Mouse (Mus musculus) inflammation-experienced regulatory T-cells, adult 16 weeks (primary cell): ENCODE data around the gene Aldh16a1. TPM values are rescaled to one million over a fixed set of nuclear protein-coding genes. Genes with fewer than 3 reads are reported as not detected.

ENCODE experiments used
- polyA plus RNA-seq: library from polyadenylated mRNA; unstranded; fragments of 100-300 nt; shearing (Covaris generic); gene quantifications from one replicate; pipeline ENCODE4 v1.2.1, GENCODE M21; 2017

The Aldh16a1 gene
- polyA plus RNA-seq: 70.8 TPM

DNA sequence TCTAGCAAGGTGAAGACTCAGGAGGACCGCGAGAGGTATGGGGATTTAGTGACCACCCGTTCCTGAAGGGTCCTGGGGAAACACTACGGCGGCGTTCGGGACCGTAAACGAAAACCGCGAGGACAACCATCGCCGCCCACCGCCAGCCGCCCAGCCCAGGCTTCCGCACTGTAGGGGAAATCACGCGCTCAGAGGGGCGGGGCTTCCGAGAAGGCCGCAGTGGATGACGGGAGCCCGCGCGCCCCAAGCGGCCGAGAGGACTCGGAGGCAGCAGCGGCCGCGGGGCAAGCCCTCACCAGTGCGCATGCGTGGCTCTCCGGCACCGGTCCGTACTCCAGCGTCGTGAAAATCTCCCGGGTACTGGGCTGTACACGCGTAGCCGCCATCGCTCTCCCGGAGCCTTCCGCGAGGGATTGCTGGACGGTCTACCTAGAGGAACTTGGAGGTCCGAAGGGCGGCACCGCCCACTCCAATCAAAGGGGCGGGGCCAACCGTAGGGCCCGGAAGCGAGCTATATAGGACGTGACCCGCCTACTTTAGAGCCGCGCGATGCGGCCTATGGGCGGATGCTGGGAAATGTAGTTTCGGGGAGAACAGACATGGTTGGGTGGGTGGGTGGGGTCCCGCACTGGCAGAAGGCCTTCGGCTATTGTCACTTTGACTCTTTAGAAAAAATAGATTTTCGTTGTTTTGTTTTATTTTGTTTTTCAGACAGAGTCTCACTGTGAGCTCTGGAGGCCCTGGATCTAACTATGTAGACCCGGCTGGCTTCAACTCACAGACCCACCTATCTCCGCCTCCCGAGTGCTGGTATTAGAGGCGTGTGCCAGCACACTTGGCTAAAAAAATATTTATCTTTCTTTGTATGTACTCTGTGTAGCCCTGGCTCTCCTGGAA, at the start of gene Aldh16a1, which contains the start of gene Pih1d1:
Gene Aldh16a1 (minus strand): TSS at position 489 of the 897 bp plus-strand sequence.
Gene Pih1d1 (plus strand): TSS at position 208 of the 897 bp plus-strand sequence.

DNA sequence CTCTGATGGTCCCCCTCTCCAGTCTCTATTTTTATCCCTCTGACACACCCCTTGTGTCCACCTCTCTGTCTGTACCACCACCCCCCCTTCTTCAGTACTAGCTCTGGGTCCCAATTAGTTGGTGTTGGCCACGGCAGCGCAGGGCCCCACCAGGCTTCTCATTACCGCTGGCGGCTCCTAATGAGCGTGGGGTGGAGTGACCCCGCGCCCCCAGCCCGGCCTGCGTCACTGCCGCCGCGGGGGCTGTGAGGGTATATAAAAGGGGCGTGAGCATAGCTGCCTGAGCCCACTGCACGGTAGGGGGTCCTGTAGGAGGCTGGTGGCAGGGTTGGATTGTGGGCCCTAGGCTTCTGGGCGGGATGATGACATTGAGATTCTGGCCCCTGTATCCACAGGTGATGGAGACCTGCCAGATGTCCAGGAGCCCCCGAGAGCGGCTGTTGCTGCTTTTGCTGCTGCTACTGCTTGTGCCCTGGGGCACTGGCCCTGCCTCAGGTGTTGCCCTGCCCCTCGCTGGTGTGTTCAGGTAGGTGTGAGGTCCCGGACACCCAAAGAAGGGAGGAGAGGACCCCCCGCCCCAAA, 26.6 kb upstream of the Aldh16a1 start, which contains the start of gene Pth2:
Gene Pth2 (plus strand): TSS at position 100 of the 582 bp plus-strand sequence.

DNA sequence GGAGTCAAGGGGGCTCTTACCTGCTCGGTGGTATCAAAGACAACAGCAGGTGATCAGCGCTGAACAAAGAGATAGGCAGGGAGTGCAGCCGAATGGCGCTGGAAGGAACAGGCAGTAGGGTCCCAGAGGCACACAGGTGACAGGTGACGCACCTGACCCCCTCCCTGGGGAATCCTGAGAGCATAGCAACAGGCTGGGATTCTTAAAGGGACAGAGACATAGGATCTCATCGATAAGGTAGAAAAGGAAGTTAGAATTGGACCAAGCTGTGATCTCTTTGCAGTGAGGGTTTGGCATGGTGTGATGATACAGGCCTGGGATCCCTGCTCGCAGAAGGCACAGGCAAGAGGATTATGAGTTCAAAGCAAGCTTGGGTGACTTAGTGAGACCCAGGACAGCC, 25.1 kb upstream of the Aldh16a1 start, which contains the start of gene Gfy:
Gene Gfy (minus strand): TSS at position 101 of the 400 bp plus-strand sequence.

DNA sequence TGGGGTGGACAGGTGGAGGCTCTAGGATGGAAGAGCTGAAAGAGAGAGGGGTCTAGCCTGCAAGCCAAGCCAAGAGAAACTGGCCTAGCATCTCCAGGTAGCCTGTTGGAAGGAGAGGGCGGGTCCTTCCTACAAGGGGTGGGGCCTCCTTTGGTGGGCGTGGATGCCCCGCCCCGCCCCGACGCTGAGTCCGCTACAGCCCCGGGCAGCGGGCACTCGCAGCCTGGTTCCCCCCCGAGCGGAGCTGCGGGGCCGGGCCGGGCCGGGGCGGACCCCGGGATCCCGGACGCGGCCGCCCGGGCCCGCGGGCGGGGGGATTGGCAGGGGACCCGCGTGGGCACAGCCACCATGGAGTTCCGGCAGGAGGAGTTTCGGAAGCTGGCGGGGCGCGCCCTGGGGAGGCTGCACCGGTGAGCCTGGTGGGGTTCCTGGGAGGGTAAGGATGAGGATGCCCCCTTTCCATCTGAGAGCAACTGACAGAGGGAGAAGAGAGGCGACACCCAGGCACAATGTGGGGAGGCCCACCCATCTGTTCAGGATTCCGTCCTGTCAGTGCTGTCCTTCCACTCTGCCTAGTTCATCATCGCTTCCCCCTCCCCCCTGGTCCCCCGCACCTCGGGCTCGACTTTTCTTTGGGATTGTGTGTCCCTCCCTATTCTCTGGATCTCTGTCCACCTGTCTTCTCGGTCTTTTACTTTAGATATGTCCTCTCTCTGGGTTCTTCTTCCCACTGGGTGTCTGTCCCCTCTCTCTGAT, 9.5 kb upstream of the Aldh16a1 start, which contains the start of gene Slc17a7:
Gene Slc17a7 (plus strand): TSS at position 215 of the 756 bp plus-strand sequence.

DNA sequence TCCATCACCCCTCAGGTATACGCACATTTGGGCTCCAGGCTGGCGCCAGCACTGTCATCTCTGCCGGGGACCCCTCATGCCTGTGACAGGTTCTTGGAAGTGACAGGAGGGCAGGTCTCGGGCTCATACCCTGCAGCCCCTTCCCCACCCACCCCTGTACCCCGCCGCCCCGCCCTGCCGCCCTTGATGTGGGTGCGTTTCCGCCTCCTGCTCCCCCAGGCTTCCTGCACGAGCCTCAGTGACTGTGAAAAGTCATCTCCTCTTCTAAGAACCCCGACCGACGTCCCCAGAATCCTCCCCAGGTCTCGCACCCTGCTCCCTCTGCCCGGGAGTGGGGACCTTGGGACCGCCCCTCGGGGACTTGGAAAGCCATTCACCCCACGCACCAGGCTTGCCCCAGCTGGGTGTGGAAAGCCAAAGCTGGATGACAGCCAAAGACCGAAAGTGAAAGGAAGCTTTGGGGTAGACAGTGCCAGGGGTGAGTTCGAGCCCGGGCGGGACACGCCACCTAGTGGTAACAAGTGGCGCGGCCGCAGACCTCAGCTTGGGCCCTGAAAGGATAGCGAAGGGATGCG, 18.3 kb downstream of the Aldh16a1 start, which contains the start of the genes Gm45713 and Flt3l:
Gene Gm45713 (minus strand): TSS at position 239 of the 575 bp plus-strand sequence.
Gene Flt3l (minus strand): TSS at position 440 of the 575 bp plus-strand sequence.

DNA sequence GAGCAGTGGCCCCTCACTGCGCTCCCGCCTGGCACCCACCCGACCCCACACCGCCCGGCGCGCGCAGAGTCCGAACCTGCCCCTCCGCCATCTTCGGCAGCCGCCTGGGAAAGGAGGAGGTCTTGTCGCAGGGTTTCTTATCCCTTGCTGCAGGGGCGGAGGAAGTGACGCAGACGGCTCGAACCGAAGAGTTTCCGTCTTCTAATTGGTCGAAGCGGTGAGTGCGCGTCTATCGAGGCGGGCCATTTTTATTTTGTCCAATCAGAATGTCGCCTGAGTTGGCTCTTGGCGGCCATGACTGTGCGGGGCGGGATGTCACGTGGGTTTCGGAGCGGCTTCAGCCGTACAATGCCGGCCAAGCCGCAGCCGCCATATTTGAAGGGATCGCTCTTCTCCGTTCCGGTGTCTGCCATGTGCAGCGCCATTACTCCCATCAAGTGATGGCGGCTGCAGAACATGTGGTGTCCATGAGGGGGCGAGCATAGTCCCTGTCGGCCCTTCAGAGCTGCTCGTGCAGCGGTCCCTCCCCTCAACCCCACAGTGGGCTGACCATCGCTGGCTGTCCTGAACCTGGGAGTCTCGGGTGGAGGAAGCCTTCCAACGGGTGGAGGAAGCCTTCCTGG, 25.6 kb downstream of the Aldh16a1 start, which contains the start of gene Rpl13a:
Gene Rpl13a (minus strand): TSS at position 138 of the 623 bp plus-strand sequence.

DNA sequence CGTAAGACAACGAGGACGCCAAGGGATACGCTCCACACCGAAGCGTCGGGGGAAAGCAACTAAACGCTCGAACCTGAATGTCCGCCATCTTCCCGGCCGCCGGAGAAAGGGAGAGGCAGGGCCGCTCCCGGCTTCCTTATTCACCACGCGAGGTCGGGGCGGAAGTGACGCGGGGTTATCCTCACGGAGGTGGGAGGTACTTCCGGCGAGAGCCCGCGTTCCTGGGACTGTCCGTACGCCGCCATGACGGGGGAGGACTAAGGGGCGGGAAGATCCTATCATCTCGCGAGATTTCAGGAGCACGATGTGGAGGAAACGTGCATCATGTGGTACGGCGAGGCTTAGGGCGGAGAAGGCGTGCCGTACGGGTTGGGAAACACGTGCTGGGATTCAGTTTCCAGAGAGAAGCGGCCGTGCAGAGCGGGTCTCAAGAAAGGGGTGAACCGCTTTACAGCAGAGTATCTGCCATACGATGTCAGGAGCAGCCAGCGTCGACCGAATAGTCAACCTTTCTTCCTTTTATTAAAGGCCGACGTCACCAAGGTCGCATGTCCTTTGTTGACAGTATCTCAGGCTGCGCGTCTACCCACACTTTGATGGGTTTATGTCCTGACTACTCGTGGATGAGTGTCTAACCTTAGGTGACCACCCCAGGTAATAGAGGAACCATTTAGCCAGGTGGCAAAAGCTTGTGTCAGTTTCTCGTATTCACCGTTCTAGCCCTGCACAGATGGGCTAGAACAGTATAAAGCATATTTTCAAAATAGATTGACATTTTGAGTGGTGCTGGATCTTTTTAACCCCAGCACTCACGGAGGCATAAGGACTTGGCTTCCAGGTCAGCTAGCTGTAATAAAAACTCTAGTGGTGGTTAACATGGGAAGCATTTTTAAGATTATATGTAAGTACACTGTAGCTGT, 29.9 kb downstream of the Aldh16a1 start, which contains the start of gene Rps11:
Gene Rps11 (minus strand): TSS at position 216 of the 920 bp plus-strand sequence.

DNA sequence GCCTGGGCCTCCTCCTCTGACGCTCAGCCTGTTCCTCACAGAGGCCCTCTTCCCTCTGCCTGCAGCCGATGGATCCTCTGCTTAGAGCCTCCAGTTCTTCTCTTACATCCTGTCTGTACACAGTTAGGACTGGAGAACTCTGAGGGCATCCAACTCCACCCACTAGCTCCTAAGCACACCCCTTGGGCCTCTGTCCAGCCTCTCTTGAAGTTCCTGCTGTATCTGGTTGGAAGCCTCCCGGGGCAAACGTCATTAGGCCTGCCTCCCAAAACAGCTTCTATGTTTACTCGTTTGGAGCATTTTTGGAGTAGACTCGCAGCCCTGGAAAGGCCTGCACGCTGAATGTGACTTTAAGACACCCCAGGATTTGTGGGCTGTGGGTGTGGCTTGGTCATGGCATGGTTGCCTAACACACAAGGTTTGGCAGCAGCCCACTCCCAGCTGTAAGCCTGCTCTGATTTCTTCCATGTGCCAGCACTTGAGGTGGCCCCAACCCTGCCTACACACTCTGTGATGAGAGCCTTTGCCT, 50.7 kb downstream of the Aldh16a1 start, which contains the start of gene Fcgrt:
Gene Fcgrt (minus strand): TSS at position 200 of the 529 bp plus-strand sequence.

DNA sequence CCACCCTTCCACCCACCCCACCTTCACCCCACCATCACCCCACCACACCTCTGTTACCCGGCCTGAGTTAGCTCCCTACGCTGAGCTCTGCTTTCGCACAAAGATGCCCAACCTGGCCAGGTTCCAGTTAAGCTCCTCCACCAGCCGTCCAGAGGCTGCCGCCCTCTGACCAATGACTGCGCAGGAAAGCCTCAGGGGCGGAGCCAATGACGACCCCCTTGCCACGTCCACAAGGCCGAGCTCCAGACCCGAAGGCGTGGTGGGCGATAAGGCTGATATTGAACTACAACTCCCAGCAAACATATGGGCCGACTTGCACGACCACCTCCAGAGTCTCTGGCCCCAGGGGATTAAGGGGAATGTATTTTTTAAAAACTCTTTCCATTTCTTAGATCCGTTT, 62.3 kb downstream of the Aldh16a1 start, which contains the start of gene Rcn3:
Gene Rcn3 (minus strand): TSS at position 174 of the 400 bp plus-strand sequence.

Other genes with a start within 250 kb of the Aldh16a1 start
- 36.1 TPM for gene Ap2a1, start 225.1 kb downstream of the Aldh16a1 start, polyA plus RNA-seq
- not detected for gene Tsks, start 211.4 kb downstream of the Aldh16a1 start, polyA plus RNA-seq
- gene Cpt1c, start 179.7 kb downstream of the Aldh16a1 start, polyA plus RNA-seq: 0.72 TPM
- gene Prmt1, start 168.0 kb downstream of the Aldh16a1 start, polyA plus RNA-seq: 180 TPM
- 248 TPM for gene Irf3, start 156.9 kb downstream of the Aldh16a1 start, polyA plus RNA-seq
- gene Bcl2l12, start 155.9 kb downstream of the Aldh16a1 start, polyA plus RNA-seq: 29.1 TPM
- 27.6 TPM for gene Scaf1, start 138.2 kb downstream of the Aldh16a1 start, polyA plus RNA-seq
- gene Rras, start 136.6 kb downstream of the Aldh16a1 start, polyA plus RNA-seq: 15.1 TPM
- gene Prr12, start 101.7 kb downstream of the Aldh16a1 start, polyA plus RNA-seq: 3.5 TPM
- gene Nosip, start 92.2 kb downstream of the Aldh16a1 start, polyA plus RNA-seq: 127 TPM
- gene Prrg2, start 91.9 kb downstream of the Aldh16a1 start, polyA plus RNA-seq: 3.2 TPM
- 159 TPM for gene Rcn3, start 62.4 kb downstream of the Aldh16a1 start, polyA plus RNA-seq
- 6.5 TPM for gene Fcgrt, start 50.7 kb downstream of the Aldh16a1 start, polyA plus RNA-seq
- gene Rps11, start 30.1 kb downstream of the Aldh16a1 start, polyA plus RNA-seq: 2,486 TPM
- gene Rpl13a, start 25.8 kb downstream of the Aldh16a1 start, polyA plus RNA-seq: 2,118 TPM
- gene Gm45713, start 18.4 kb downstream of the Aldh16a1 start, polyA plus RNA-seq: not detected
- 225 TPM for gene Flt3l, start 18.2 kb downstream of the Aldh16a1 start, polyA plus RNA-seq
- 59.5 TPM for gene Pih1d1, start 281 bp downstream of the Aldh16a1 start, polyA plus RNA-seq
- not detected for gene Slc17a7, start 9.4 kb upstream of the Aldh16a1 start, polyA plus RNA-seq
- not detected for gene Gfy, start 25.0 kb upstream of the Aldh16a1 start, polyA plus RNA-seq
- not detected for gene Pth2, start 26.4 kb upstream of the Aldh16a1 start, polyA plus RNA-seq
- 0.26 TPM for gene Ccdc155, start 50.3 kb upstream of the Aldh16a1 start, polyA plus RNA-seq
- 23.5 TPM for gene Dkkl1, start 57.6 kb upstream of the Aldh16a1 start, polyA plus RNA-seq
- 1.8 TPM for gene Tead2, start 61.2 kb upstream of the Aldh16a1 start, polyA plus RNA-seq
- 675 TPM for gene Cd37, start 84.5 kb upstream of the Aldh16a1 start, polyA plus RNA-seq
- not detected for gene Slc6a16, start 86.5 kb upstream of the Aldh16a1 start, polyA plus RNA-seq
- gene Slc6a21, start 122.9 kb upstream of the Aldh16a1 start, polyA plus RNA-seq: not detected
- 22.4 TPM for gene Trpm4, start 179.2 kb upstream of the Aldh16a1 start, polyA plus RNA-seq
- not detected for gene Hrc, start 180.7 kb upstream of the Aldh16a1 start, polyA plus RNA-seq
- not detected for gene Ppfia3, start 212.4 kb upstream of the Aldh16a1 start, polyA plus RNA-seq
- gene Lin7b, start 216.0 kb upstream of the Aldh16a1 start, polyA plus RNA-seq: not detected
- 227 TPM for gene Snrnp70, start 241.2 kb upstream of the Aldh16a1 start, polyA plus RNA-seq